Mouse (Mus musculus) brain, embryonic 14.5 days (tissue): ENCODE data around the gene Lrp3.

ENCODE experiments used
- CTCF ChIP-seq: fragments of 200-500 bp; IDR thresholded peaks from 2 replicates; pipeline ENCODE4 v1.5.1; 2012; ENCODE audit warnings: inconsistent platforms, mild to moderate bottlenecking, moderate library complexity, borderline replicate concordance; ENCODE audit not compliant: insufficient read depth, insufficient read length; ENCODE audit errors: extremely low read depth
- POLR2A ChIP-seq: fragments of 200-500 bp; IDR thresholded peaks from 2 replicates; pipeline ENCODE4 v1.6.1; 2012; ENCODE audit warnings: mild to moderate bottlenecking, inconsistent platforms, borderline replicate concordance; ENCODE audit not compliant: poor library complexity, insufficient read depth, insufficient read length, severe bottlenecking; ENCODE audit errors: extremely low read depth

DNA sequence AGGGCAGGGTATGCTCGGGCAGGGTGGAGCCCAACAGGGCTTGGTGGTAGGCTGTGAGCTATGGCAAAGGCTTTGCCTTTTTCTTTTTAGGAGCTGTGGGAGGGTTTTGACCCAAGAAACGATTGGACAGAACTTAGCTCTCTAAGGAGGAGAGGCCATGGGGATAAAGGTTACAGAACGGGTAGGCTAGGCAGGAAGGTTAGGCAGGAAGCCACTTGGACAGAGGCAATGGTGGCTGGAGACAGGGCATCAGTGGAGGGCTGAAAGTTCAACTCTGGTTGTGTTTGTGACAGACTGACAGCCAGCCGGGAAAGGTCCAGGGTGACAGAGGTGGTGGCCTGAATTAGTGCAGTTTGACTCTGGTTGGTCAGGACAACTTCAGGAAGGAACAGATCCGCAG lies 25.6 kb downstream of the Lrp3 start:
- TF ChIP-seq CTCF = no peak
- TF ChIP-seq POLR2A = no peak
